Mouse (Mus musculus) left cerebral cortex, postnatal 10 days (tissue): ENCODE measurements around the gene Plekhf1. TPM values are rescaled to one million over a fixed set of nuclear protein-coding genes. Genes with fewer than 3 reads are reported as not detected.
A peak's percentile ranks its signal among the peaks of the same experiment; 100 is the strongest.

Source experiments
- DNase-seq, 2 experiments: peaks; one replicate each; pipeline ENCODE4 v3.0.0; 2021 to 2022; ENCODE audit warnings: low spot score in 2 of 2, mixed read lengths in 1 of 2; ENCODE audit errors: extremely low spot score in 1 of 2
- intact Hi-C: fragments of 180-260 bp; cut with DNase I; formaldehyde crosslinking; loops from one replicate; pipeline ENCODE4 v1.15.1; 2025
- total RNA-seq, 2 experiments: library from RNA; stranded (reverse); gene quantifications; 2 replicates each; pipeline ENCODE4 v1.2.3; 2021

Plekhf1 gene
- total RNA-seq, 2 experiments from 2014 or later, result 0.55 to 0.92 TPM

DNA sequence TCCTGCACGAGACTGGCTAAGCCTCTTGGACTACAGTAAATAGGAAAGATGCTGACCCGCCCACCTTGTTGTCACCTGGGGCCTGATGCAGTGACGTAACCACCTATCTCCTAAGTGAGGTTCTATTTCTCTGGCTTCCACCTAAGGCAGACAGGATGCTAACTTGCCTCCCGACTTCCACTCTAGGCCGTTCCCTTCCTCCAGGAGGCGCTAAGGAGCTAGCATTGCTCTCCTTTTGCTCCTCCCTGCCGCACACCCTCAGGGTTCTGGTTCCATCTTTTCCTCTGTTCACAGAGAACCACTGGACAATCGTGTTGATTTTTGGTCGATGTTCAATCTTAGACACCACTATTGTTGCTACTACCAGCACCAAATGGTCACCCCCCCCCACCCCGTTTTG lies 36.2 kb downstream of the Plekhf1 start:
- intact Hi-C loops, result no loop called here
- DNase-seq, result no peak

DNA sequence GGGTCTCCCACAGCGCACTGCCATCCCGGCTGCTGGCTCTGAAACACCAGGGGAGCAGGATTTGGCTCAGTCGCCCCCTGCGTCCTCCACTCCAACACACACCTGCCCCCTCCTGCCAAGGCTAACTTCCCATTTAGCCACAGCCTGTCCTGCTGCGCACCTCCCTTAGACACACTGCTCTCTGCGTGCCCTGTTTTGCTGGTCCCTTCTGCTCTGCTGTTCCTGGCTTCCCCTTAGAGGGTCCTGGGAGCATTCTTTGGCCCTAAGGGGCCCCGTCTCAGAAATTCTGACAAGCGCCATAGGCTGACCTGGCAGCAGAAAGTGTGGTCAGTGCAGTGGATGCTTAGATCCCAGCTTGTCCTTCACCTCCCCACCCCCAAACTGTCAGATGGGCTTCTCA lies 36.7 kb downstream of the Plekhf1 start:
- intact Hi-C loops, result no loop called here
- no peak for DNase-seq

DNA sequence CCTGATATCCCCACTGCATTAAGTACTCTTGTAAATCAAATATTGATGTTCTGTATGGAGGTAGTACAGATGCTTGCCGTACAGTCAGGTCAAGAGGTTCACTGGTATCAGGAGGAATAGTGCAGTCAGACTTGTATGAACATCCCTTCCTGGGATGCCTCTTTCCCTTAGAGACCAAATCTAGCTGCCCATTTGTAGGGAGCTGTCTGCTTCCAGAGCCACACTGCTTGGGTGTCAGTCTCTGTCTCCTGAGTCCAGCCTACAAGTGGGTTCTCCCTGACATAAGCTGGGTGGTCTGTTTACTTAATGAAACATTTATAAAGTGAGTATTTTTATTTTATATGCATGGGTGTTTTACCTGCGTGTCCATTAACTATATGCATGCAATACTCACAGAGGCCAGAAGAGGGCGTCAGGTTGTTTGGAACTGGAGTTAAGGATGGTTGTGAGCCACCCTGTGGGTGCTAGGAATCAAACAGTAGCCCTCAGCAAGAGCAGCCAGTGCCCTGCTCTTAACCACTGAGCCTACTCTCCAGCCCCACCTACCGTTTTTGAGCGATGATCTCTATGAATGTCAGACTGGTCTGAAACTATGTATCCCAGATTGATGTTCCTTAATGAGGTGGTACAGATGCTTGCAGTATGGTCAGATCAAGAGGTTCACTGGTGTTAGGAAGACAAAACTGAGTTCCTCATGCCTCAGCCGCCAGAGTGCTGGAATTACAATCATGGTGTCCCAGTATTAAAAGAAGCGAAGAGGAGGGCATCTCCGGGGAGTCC lies 37.6 kb downstream of the Plekhf1 start:
- DNase-seq, result no peak
- intact Hi-C loops, result no loop called here

DNA sequence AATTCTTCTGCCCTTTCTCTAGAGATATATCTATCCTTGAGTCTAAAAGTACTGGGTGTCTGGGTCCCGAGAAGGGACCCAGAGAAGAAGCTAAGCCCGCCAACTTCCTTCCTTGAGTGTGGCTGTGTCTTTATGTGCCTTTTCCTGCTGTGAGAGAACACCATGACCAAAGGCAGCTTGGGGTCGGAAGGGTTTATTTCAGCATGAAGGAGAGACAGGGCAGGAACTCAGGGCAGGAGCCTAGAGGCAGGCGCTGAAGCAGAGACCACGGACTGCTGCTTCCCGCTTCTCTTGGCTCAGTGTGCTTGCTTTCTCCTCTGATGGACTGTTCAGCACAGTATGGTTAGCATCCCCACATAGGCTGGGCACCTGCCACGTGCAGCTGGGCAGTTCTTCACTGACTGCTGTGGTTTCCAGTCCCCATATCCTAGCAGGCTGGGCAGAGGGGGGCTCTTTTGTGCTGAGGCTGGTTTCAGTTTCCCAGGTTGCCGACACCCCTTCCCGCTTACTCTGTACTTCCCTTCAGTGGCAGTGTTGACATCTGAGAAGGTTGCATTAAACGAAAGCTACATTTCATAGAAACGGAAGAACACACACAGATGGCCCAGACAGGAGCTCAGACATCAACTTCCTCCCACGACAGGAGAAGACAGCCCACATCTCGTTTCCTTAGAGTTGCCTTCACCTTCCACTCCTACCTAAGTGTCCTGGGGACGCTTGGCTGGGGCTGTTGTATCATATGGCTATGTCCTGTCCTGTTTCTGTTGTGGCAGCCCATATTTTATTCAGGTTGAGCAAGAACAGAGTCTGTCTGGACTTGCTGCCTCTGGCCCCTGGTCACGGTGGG lies 38.5 kb downstream of the Plekhf1 start:
- DNase-seq, result peak in 1 of 2 experiments; percentile 47
- intact Hi-C loops, result no loop called here

DNA sequence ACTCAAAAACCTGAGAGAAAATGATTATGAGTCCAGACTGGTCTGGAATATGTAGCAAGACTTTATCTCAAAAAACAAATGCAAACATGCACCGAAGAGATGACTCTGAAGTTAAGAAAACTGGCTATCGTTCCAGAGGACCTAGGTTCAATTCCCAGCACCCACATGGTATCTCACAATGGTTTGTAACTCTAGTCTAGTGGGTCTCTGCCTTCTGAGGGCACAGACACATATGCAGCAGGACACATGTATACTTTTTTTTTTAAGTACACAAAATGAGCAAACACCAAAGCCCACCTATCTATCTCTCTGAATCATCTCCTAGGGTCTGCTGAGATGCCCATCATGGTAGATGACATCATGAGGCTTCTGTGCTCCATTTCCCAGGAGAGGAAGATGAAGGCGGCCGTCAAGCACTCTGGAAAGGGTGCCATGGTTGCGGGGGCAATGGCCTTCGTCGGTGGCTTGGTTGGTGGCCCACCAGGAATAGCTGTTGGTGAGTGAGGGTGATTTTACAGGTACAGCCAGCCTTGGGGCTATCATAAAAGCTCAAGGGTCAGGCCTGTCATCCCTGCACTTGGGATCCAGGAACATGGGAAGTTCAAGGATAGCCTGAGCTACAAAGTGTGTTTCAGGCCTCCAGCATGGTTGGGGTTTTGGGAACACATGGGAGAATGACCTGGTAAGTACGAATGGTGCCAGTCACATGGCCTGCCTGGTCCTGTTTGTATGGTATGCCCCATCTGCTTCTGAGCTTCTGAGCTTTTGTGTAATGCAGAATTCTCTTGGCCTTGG lies 39.3 kb downstream of the Plekhf1 start:
- DNase-seq, result no peak
- intact Hi-C loops, result no loop called here

DNA sequence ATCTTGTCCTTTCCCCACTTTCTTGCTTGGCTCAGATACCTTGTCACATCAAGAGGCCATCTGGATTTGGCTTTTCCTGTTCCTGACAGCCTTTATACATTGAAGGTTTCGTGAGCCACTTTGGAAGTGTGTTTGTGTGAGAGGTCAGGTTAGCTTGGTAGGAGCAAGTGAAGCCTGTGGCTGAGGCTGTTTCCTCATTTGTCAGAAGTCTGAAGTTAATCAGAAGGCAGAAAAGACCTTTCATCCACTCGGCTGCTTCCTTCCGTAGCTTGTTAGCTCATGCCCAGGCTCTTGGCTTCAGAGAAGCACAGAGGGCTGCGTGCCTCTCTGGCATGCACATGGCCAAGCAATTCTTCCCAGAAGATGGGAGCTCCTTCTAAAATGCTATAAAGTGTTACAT lies 40.0 kb downstream of the Plekhf1 start:
- intact Hi-C loops, result no loop called here
- DNase-seq, result no peak

DNA sequence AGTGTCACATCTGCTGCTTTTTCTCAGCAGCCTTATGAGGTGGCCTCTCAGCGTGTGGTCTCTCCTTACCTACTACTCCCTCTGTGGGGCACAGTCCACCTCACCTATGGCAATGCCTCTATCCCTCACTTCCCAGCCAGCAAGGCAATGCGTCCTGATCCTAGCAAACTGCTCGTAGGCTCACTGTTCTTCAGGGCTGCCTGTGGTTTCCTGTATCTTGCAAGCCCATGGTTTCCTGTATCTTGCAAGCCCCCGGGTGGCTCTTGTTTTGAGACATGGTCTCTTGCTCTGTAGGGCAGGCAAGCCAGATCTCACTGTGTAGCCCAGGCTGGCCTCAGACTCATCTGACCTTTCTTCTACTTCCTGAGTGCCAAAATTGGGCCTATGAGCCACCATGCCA lies 41.0 kb downstream of the Plekhf1 start:
- intact Hi-C loops, result no loop called here
- no peak for DNase-seq

DNA sequence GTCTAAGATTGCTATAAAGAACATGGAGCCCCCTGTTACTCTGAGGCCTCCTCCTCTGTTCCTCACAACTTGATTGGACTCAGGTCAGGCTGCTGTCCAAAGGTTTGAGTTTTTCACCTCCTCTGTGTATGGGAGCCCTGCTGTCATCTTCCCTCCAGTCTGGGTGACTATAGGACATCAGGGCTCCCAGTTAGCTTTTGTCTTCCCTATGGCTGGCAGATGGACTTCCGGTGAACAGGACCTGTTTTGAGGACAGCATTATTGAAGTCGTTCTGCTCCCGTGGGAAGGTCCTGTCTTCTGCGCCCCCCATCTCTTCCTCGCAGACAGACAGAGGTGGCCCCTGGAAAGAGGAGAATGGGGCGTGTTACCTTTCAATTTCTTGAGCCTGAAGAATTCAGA lies 43.0 kb downstream of the Plekhf1 start:
- no peak for DNase-seq
- intact Hi-C loops, result loop anchor here (5.0 kb wide), 1 partner anchor 88 kb away; the partner anchor contains the start of gene Pop4

DNA sequence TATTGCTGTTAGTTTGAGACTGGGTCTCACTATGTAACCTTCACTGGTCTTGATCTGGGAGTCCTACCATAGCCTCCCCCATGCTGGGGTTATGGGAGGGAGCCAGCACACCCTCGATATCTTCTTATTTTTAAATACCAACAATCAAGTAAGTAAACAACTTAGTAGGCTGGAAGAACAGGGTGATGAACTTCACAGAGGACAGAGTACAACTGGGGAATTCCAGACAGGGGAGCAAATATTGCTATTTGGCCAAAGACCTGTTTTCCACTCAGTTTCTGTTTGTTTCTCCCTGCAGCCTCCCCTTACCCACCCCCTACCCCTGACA lies 43.4 kb downstream of the Plekhf1 start:
- intact Hi-C loops, result loop anchor here (5.0 kb wide), 1 partner anchor 88 kb away; the partner anchor contains the start of gene Pop4
- no peak for DNase-seq

DNA sequence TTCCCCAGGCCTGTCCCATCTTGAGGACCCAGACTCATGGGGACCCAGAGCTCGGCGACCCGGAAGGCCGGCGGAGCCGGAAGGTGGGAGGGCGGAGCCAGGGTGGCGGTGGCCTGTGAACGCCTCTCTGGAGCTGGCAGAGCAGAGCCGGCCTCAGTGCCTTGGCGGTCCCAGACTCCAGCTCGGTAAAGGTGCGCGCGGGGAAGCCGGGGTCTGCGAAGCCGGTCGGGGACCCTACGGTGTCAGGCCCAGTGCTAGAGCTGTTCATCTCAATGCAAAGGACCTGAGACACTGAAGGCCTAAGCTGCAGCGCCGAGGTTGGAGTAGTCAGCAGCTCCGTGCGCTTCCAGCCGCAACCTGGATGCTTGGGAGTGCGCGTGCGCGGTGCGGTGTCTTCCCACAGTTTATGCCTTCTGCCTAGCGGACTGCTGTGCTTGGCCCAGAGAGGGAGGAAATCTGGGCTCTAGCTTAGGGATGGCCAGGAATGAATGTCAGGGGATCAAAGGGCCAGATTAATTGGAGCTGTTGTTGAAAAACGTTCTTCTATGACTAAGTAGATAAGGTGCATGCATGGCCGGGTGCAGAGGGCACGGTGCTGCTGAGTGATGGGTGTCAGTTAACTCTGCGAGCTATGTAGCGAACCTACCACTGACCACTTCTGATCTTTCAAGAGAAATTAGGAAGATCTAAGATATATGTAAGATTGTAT lies 44.0 kb downstream of the Plekhf1 start:
- peak; percentile 75 to 89 for DNase-seq
- intact Hi-C loops, result loop anchor here (2.0 to 5.0 kb wide), 2 partner anchors 17 to 88 kb away; partner anchors contain the start of gene Pop4

DNA sequence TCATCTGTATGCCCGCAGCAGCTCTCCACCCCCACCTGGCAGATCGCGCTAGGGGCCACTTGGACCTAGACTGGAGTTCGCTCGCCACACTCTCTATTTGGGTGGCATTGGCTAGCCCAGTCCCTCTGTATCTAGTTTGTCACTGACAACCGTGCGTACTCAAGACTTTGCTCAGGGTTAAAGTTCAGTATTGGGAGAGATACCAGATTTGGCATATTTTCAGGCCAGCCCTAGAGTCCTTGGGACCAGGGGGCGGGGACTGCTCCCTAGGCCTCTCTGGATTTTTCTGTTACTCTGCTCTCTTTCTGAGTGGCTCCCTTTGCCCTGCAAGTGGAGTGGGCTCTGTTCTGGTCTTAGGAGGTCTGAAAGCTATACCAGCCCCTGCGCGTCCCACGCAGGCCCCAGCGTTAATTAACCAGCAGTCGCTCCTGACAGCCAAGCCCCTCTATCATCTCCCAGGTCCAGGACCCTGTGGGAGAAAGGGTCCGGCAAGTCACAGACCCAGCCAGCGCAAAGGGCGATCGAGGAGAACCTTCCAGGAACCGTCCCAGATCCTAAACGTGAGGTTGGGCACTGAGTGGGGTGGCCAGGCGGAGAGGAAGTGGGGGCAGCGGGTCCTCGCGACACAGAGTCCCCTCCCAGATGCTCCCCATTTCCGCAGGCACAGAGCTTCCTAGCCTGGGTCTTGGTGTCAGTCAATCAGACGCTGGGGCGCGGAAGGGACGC lies 44.7 kb downstream of the Plekhf1 start, which contains the start of gene 1600014C10Rik:
1600014C10Rik (plus strand) TSS at position 256 of the 726 bp plus-strand sequence.
- intact Hi-C loops, result loop anchor here (2.0 to 5.0 kb wide), 2 partner anchors 18 to 89 kb away; partner anchors contain the start of gene Pop4
- DNase-seq, result no peak

DNA sequence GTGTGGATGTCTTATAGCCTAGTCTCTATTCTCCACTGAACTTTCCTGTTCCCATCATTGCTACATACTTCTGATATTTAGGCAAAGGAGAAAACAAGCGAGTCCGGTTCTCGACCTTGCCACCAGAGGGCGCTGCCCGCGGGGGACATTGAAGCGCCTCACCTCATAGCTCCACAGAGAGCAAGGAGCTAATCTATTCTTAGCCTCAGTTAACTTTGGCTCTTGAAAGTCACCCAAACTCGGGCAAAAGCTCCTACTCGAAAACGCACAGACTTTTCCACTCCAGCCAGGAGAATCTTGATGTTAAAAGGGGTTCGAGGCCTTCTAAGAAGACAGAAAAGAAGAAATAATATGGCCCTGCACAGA lies 45.2 kb downstream of the Plekhf1 start:
- intact Hi-C loops, result loop anchor here (2.0 to 5.0 kb wide), 2 partner anchors 18 to 90 kb away; partner anchors contain the start of gene Pop4
- peak; percentile 48 to 85 for DNase-seq

DNA sequence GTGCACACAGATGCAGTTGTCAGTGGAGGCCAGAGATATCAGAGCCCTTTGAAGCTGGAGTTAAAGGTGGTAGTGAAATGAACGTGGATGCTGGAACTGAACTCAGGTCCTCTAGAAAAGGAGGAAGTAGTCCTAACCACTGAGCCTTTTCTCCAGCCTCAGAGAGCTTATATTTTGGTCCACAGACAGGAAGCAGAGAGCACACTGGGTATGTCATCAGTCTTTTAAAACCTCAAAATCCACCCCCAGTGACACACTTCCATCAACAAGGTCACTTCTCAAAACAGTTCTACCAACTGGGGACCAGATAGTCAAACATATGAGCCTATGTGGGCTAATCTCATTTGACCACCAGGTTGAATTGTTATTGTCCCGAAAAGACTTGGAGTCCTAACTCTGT lies 46.5 kb downstream of the Plekhf1 start:
- intact Hi-C loops, result loop anchor here (5.0 kb wide), 1 partner anchor 91 kb away; the partner anchor contains the start of gene Pop4
- DNase-seq, result no peak

DNA sequence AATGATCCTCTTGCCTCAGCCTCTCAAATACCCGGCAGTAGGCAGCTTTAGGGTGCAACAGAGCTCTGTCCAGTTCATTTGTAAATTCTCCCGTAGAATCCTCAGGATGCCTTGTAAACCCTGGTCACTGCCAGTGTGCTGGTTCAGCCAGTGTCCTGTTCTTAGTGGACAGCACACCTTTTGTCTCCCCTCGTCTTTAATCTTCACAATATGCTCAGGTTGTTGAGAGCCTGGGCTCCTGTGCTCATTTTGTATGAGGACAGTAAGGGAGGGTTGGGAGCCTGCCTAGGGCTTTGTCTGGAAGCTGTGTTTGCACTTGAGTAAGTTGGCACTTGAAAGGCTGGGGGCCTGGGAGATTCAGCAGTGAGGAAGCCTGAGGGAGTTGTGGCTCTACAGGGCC lies 47.9 kb downstream of the Plekhf1 start:
- intact Hi-C loops, result loop anchor here (5.0 kb wide), 1 partner anchor 92 kb away; the partner anchor contains the start of gene Pop4
- DNase-seq, result no peak

DNA sequence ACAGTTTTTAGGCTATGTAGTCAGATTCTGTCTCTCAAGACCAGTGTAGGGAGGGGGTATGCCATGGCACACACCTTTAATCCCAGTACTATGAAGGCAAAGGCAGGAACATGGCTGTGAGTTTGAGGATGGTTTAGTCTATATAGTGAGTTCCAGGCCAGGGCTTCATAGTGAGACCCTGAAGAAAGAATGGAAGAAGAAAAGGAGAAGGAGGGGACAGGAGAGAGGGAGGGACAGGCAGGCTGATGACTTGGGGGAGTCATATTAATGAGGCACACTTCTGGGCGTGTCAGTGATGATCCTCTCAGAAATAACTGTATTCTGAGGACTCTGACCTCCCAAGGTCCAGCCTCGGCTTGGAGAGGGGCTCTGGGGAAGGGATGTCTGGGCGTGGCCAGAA lies 51.8 kb downstream of the Plekhf1 start:
- DNase-seq, result no peak
- intact Hi-C loops, result no loop called here

DNA sequence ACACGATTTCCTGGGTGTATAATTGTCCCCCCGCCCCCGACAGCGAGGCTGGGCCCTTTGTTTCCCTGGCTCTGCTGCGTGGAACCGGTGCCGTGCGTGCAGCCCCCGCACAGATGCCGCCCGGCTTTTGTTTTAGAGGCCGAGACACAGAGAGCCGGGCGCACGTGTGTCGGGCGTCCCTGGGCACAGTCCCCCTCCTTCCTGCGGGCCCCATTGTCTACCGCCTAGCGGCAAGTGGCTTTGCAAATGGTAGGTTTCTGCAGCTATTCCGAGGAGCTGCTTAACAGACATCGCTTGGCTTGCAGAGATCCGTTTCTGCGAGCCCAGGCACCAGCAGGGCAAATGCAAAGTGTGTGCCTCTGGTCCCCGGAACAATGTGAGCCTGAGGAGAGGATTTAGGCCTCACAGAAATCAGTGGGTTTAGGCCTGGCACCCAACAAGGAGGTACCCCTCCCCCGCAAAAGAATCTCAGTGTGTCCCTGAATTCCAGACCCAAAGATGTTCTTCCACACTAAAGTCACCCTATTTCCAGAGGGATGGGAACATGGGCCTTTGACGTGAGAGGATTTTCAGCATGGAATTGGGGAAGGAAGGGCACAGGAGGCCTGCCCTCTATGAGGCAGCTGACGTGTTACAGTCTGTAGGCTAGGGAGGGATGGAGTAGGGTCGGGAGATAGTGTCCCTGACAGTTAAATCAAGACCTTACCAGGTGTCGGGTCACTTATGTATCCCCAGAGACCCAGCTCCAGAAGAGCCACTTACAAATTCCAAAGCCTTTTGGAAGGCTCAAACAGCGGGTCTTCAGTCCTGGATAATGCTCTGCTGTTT lies 53.3 kb downstream of the Plekhf1 start:
- intact Hi-C loops, result no loop called here
- peak; percentile 27 to 60 for DNase-seq

DNA sequence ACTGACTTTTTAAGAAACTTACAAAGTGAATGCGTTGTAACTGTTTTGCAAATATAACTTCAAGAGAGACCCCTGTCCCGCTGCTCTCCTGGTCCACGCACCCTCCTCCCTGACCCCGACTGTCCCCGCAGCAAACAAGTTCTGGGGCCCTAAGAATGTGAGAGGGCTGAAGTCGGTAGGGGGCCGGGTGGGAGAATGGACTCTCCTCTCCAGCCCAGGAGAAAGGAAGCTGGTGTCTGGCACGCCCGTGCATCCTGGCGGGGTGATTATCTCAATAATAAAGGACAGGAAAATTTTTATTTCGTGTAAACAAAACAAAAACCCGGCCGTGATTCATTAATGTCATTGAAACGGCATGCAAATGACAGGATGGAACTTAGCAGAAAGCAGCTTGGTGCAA lies 53.9 kb downstream of the Plekhf1 start:
- DNase-seq, result no peak

More for the DNA sequence above, 53.9 kb downstream of the Plekhf1 start:
- intact Hi-C loops, result no loop called here
